Mouse (Mus musculus) stomach, postnatal 0 days (tissue): ENCODE measurements at regions not wholly inside any gene's neighbourhood (a gene's known extent, or its start where the extent isn't known, plus 50 kb on each side); places are given as distances from the start of the nearest gene placed in this dataset.

ENCODE experiments used
- CTCF ChIP-seq: IDR thresholded peaks from 2 replicates; pipeline ENCODE4 v1.5.1; 2016; ENCODE audit warnings: antibody characterized with exemption, low read depth, mild to moderate bottlenecking, moderate library complexity
- EP300 ChIP-seq: optimal IDR thresholded peaks from 2 replicates; pipeline ENCODE3; 2016; ENCODE audit warnings: antibody characterized with exemption

- TF ChIP-seq CTCF, result no peak
- TF ChIP-seq EP300, result no peak
These were observed 125.3 kb upstream of the Adam6b start for GRCm38 (mm10) chr12:113364023-113364422.
